Mouse (Mus musculus) E14TG2a.4 (cell line): ENCODE data around the gene Prm2.

Experiments used
- H3K27me3 ChIP-seq: 2 replicates; pipeline ENCODE4 v1.6.1; 2014; ENCODE audit warnings: low read length, control low read depth; ENCODE audit not compliant: insufficient read depth
- H3K36me3 ChIP-seq: 2 replicates; pipeline ENCODE4 v1.6.1; 2014; ENCODE audit warnings: low read length, control low read depth; ENCODE audit not compliant: insufficient read depth
- H3K4me1 ChIP-seq: replicated peaks from 2 replicates; pipeline ENCODE4 v1.6.1; 2014; ENCODE audit warnings: low read depth, low read length, control low read depth
- H3K4me3 ChIP-seq: replicated peaks from 2 replicates; pipeline ENCODE4 v1.5.1; 2014; ENCODE audit warnings: mild to moderate bottlenecking, low read length
- H3K9me3 ChIP-seq: 2 replicates; pipeline ENCODE4 v1.6.1; 2014; ENCODE audit warnings: low read length, control low read depth
- CTCF ChIP-seq: conservative IDR thresholded peaks from 2 replicates; pipeline ENCODE4 v1.5.1; 2014; ENCODE audit warnings: low read length
- NANOG ChIP-seq: IDR thresholded peaks from 2 replicates; pipeline ENCODE4 v1.6.1; 2014; ENCODE audit warnings: borderline replicate concordance, low read length, mixed read lengths
- POU5F1 ChIP-seq: IDR thresholded peaks from 2 replicates; pipeline ENCODE4 v1.6.1; 2014; ENCODE audit warnings: low read length, borderline replicate concordance

The Prm2 gene

GRCm38 (mm10) chr16:10783883-10784792 lies 11.8 kb downstream of the Prm2 start:
- H3K9me3 ChIP-seq = no peaks in the 10 kb centered on the region
- H3K4me3 ChIP-seq = peak overlapping the region; percentile 86
- H3K36me3 ChIP-seq = peaks cover 3% of the 10 kb centered on the region; the same call in 1 of the 2 replicates
- H3K4me1 ChIP-seq = peaks cover 59% of the 10 kb centered on the region
- TF ChIP-seq NANOG (no peak), POU5F1 (no peak), CTCF (no peak)
- peaks cover 51% of the 10 kb centered on the region for H3K27me3 ChIP-seq

GRCm38 (mm10) chr16:10783451-10783850 lies 12.5 kb downstream of the Prm2 start:
- Histone ChIP-seq H3K4me1 (peaks cover 56% of the 10 kb centered on the region), H3K4me3 (peak overlapping the region; percentile 86; the same call in 1 of the 2 replicates), H3K27me3 (peaks cover 45% of the 10 kb centered on the region), H3K9me3 (no peaks in the 10 kb centered on the region), H3K36me3 (peaks cover 3% of the 10 kb centered on the region; the same call in 1 of the 2 replicates)
- TF ChIP-seq NANOG (no peak), POU5F1 (no peak), CTCF (no peak)

- Histone ChIP-seq H3K36me3 (peaks cover 3% of the 10 kb centered on the region; the same call in 1 of the 2 replicates), H3K9me3 (no peaks in the 10 kb centered on the region), H3K4me3 (no peak overlapping the region), H3K4me1 (peaks cover 52% of the 10 kb centered on the region), H3K27me3 (peaks cover 43% of the 10 kb centered on the region)
- TF ChIP-seq NANOG (no peak), CTCF (no peak), POU5F1 (no peak)
Observed at GRCm38 (mm10) chr16:10783152-10783434, 12.8 kb downstream of the Prm2 start.

- Histone ChIP-seq H3K4me3 (no peak overlapping the region), H3K4me1 (peaks cover 47% of the 10 kb centered on the region), H3K27me3 (peaks cover 43% of the 10 kb centered on the region), H3K9me3 (no peaks in the 10 kb centered on the region), H3K36me3 (peaks cover 3% of the 10 kb centered on the region; the same call in 1 of the 2 replicates)
- TF ChIP-seq POU5F1 (no peak), CTCF (no peak), NANOG (no peak)
Observed at GRCm38 (mm10) chr16:10782377-10783151, 13.4 kb downstream of the Prm2 start.

- H3K4me1 ChIP-seq = peaks cover 40% of the 10 kb centered on the region
- H3K36me3 ChIP-seq = peaks cover 3% of the 10 kb centered on the region; the same call in 1 of the 2 replicates
- H3K4me3 ChIP-seq = no peak overlapping the region
- TF ChIP-seq NANOG = no peak
- TF ChIP-seq CTCF = no peak
- no peak for TF ChIP-seq POU5F1
- H3K9me3 ChIP-seq = no peaks in the 10 kb centered on the region
- peaks cover 48% of the 10 kb centered on the region for H3K27me3 ChIP-seq
Observed at GRCm38 (mm10) chr16:10781862-10782371, 14.0 kb downstream of the Prm2 start.

GRCm38 (mm10) chr16:10780631-10781120 lies 15.3 kb downstream of the Prm2 start:
- Histone ChIP-seq H3K4me3 (no peak overlapping the region), H3K9me3 (no peaks in the 10 kb centered on the region), H3K4me1 (peaks cover 28% of the 10 kb centered on the region), H3K36me3 (peaks cover 3% of the 10 kb centered on the region; the same call in 1 of the 2 replicates), H3K27me3 (peaks cover 59% of the 10 kb centered on the region)
- TF ChIP-seq NANOG (no peak), CTCF (no peak), POU5F1 (no peak)

- Histone ChIP-seq H3K36me3 (peaks cover 2% of the 10 kb centered on the region; the same call in 1 of the 2 replicates), H3K4me3 (no peak overlapping the region), H3K9me3 (no peaks in the 10 kb centered on the region), H3K4me1 (peaks cover 13% of the 10 kb centered on the region), H3K27me3 (peaks cover 50% of the 10 kb centered on the region)
- TF ChIP-seq NANOG (no peak), POU5F1 (no peak), CTCF (no peak)
Observed at GRCm38 (mm10) chr16:10777579-10778160, 18.3 kb downstream of the Prm2 start.

GRCm38 (mm10) chr16:10776322-10776721 lies 19.6 kb downstream of the Prm2 start:
- H3K4me1 ChIP-seq = no peaks in the 10 kb centered on the region
- TF ChIP-seq POU5F1 (no peak), NANOG (no peak), CTCF (no peak)
- no peaks in the 10 kb centered on the region for H3K9me3 ChIP-seq
- peaks cover 40% of the 10 kb centered on the region for H3K27me3 ChIP-seq
- no peaks in the 10 kb centered on the region for H3K36me3 ChIP-seq
- H3K4me3 ChIP-seq = no peak overlapping the region
